Mouse (Mus musculus): Measurements from ENCODE around the gene Hoxb9.

GRCm38 (mm10) chr11:96274428-96274827, 3.2 kb downstream of the Hoxb9 start:
- no peak for TF ChIP-seq CTCF (IDR thresholded peaks at IDR 0.05; ENCODE audit: extremely low read depth, insufficient read depth, low read length)
- no peak for TF ChIP-seq POLR2A (IDR thresholded peaks at IDR 0.05; ENCODE audit: extremely low read depth, insufficient read depth, low read length)

Data from cortical plate, adult 2 months (tissue).